Mouse (Mus musculus) liver, adult 2 months (tissue): ENCODE measurements around the gene P2rx6.

Source experiments
- CTCF ChIP-seq: fragments of 200-500 bp; IDR thresholded peaks from 2 replicates; pipeline ENCODE4 v1.5.1; 2011; ENCODE audit warnings: low read depth, low read length, control low read depth
- POLR2A ChIP-seq: fragments of 200-500 bp; IDR thresholded peaks from 2 replicates; pipeline ENCODE4 v1.6.1; 2011; ENCODE audit warnings: low read length, control low read depth; ENCODE audit not compliant: insufficient read depth; ENCODE audit errors: extremely low read depth

GRCm38 (mm10) chr16:17542632-17543031 is 19.1 kb upstream of the P2rx6 start:
- TF ChIP-seq CTCF (no peak), POLR2A (no peak)
